Mouse (Mus musculus) hindbrain, embryonic 16.5 days (tissue): ENCODE results near the gene Nup205. TPM values are rescaled to one million over a fixed set of nuclear protein-coding genes. Genes with fewer than 3 reads are reported as not detected.

Experiments used
- ATAC-seq: fragments of 200-750 bp; cut with Nextera tagmentation; 2 replicates; pipeline ENCODE4 v1.8.0; 2017; ENCODE audit warnings: moderate TSS enrichment, moderate library complexity
- H3K27ac ChIP-seq: fragments of 300-500 bp; sonication (generic); 2 replicates; pipeline ENCODE4 v1.5.1; 2014; ENCODE audit warnings: low read depth, mild to moderate bottlenecking, control low read depth, low read length, moderate library complexity
- H3K27me3 ChIP-seq: fragments of 300-500 bp; sonication (generic); replicated peaks from 2 replicates; pipeline ENCODE4 v1.6.1; 2014; ENCODE audit warnings: low read length; ENCODE audit not compliant: control insufficient read depth, insufficient read depth
- H3K36me3 ChIP-seq: fragments of 300-500 bp; sonication (generic); 2 replicates; pipeline ENCODE4 v1.6.1; 2014; ENCODE audit warnings: mild to moderate bottlenecking, low read length, moderate library complexity, mixed read lengths; ENCODE audit not compliant: control insufficient read depth, insufficient read depth
- H3K4me1 ChIP-seq: fragments of 300-500 bp; sonication (generic); 2 replicates; pipeline ENCODE4 v1.6.1; 2014; ENCODE audit warnings: low read depth, low read length; ENCODE audit not compliant: control insufficient read depth, insufficient read depth
- H3K4me2 ChIP-seq: fragments of 300-500 bp; sonication (generic); 2 replicates; pipeline ENCODE4 v1.6.1; 2014; ENCODE audit warnings: mild to moderate bottlenecking, low read length, control low read depth, moderate library complexity
- H3K4me3 ChIP-seq: fragments of 300-500 bp; sonication (generic); 2 replicates; pipeline ENCODE4 v1.5.1; 2014; ENCODE audit warnings: mild to moderate bottlenecking, low read length, control low read depth, moderate library complexity
- H3K9ac ChIP-seq: fragments of 300-500 bp; sonication (generic); 2 replicates; pipeline ENCODE4 v1.6.1; 2014; ENCODE audit warnings: low read depth, mild to moderate bottlenecking, control low read depth, low read length, moderate library complexity
- H3K9me3 ChIP-seq: fragments of 300-500 bp; sonication (generic); 2 replicates; pipeline ENCODE4 v1.6.1; 2014; ENCODE audit warnings: mild to moderate bottlenecking, low read length, moderate library complexity; ENCODE audit not compliant: control insufficient read depth
- WGBS: fragments of 180-500 bp; shearing (Covaris S2); extraction: QIAGEN DNeasy Blood & Tissue Kit; methylation state at CpG from one replicate; pipeline ENCODE4 v1.1.7; 2014; 5-methylcytosine and 5-hydroxymethylcytosine counted together
- polyA plus RNA-seq: library from polyadenylated mRNA; unstranded; fragments of >200 nt; fragmentation: Nextera tagmentation; extraction: Ambion mirVana; gene quantifications from 2 replicates; pipeline ENCODE4 v1.2.1, GENCODE M21; 2015

Gene Nup205
- polyA plus RNA-seq, 1 experiment from 2014 or later, result 17.0 TPM

DNA sequence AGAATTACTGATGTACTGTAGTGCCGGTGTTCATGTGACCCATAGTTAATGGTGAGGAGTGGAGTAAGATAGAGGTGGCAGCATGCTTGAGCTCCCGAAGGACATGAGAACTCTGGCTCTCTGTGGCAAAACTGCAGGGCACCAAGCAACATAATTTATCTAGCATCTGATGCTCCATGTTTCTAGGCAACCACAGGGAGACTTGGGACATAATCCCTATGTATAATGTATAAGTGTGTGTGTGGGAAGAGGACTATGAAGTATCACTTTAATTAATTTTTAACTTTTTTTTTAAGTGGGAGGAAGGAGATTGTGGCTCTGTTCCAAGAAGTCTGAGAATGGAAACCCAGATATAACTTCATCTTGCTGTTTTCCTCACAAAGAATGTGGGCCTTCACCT is 117.7 kb downstream of the Nup205 start:
- no peak overlapping the region for H3K27ac ChIP-seq
- H3K9me3 ChIP-seq, result no peaks in the 10 kb centered on the region; the same call in 1 of the 2 replicates
- no peak overlapping the region for H3K4me3 ChIP-seq
- H3K4me1 ChIP-seq, result 0 out of 2 replicates have a peak, but pooled peaks cover 2% of the 10 kb centered on the region
- H3K4me2 ChIP-seq, result no peak overlapping the region
- H3K9ac ChIP-seq, result no peak overlapping the region
- WGBS, result 62% methylated on average over 2 of the region's 2 CpGs
- 0 out of 2 replicates have a peak, but pooled peaks have one; percentile 35 for ATAC-seq
- no peaks in the 10 kb centered on the region for H3K27me3 ChIP-seq
- H3K36me3 ChIP-seq, result no peaks in the 10 kb centered on the region

DNA sequence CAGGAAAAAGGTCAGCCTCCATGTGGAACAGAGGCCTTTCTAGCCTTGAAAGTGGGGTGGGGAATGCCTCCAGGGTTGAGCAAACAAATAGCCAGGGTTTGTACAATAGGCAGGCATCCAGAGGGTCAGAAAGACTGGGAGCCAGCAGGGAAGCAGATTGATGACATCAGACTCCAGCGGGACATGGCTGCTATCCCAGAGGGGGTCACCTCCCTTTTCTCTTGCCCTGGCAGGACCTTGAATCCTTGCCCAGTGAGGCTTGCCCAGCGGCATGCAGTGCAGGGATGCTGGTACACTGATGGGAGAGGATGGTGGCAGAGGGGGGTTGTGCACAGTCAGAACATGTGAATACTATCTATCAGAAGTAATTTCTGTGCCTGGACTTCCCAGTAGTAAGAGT is 119.8 kb downstream of the Nup205 start:
- no peak overlapping the region for H3K9ac ChIP-seq
- H3K27ac ChIP-seq, result no peak overlapping the region
- 30% methylated on average over 2 of the region's 2 CpGs for WGBS
- H3K4me2 ChIP-seq, result no peak overlapping the region
- H3K4me1 ChIP-seq, result 0 out of 2 replicates have a peak, but pooled peaks cover 2% of the 10 kb centered on the region
- no peaks in the 10 kb centered on the region; the same call in 1 of the 2 replicates for H3K9me3 ChIP-seq
- no peaks in the 10 kb centered on the region for H3K36me3 ChIP-seq
- H3K4me3 ChIP-seq, result no peak overlapping the region
- no peaks in the 10 kb centered on the region for H3K27me3 ChIP-seq
- peak; percentile 87 for ATAC-seq

Other genes starting within 250 kb of the Nup205 start
- gene Slc23a4, start 189.0 kb upstream of the Nup205 start, polyA plus RNA-seq, result 0.78 and 0.92 TPM in 2 replicates
- 30.7 and 33.1 TPM in 2 replicates for gene Cnot4, start 43.7 kb upstream of the Nup205 start, polyA plus RNA-seq
- 11.0 and 11.2 TPM in 2 replicates for gene Slc13a4, start 130.7 kb downstream of the Nup205 start, polyA plus RNA-seq
- 2.3 and 2.4 TPM in 2 replicates for gene Fam180a, start 148.7 kb downstream of the Nup205 start, polyA plus RNA-seq